Mouse (Mus musculus) ES-Bruce4 (cell line): ENCODE measurements around the gene Acot11. TPM values are rescaled to one million over a fixed set of nuclear protein-coding genes. Genes with fewer than 3 reads are reported as not detected.

ENCODE experiments used
- H3K27ac ChIP-seq: 2 replicates; pipeline ENCODE4 v1.5.1; 2012; ENCODE audit warnings: low read length, inconsistent platforms; ENCODE audit not compliant: insufficient read depth
- H3K27me3 ChIP-seq: 2 replicates; pipeline ENCODE4 v1.6.1; 2012; ENCODE audit warnings: mild to moderate bottlenecking, low read length, inconsistent platforms; ENCODE audit not compliant: control insufficient read depth, poor library complexity, insufficient read depth, severe bottlenecking
- H3K36me3 ChIP-seq: 2 replicates; pipeline ENCODE4 v1.6.1; 2012; ENCODE audit warnings: inconsistent platforms, mild to moderate bottlenecking, low read length, moderate library complexity; ENCODE audit not compliant: control insufficient read depth, poor library complexity, insufficient read depth, severe bottlenecking
- H3K4me1 ChIP-seq: one replicate; pipeline ENCODE4 v1.8.1; 2011; ENCODE audit warnings: low read length; ENCODE audit not compliant: control insufficient read depth, insufficient read depth
- H3K4me3 ChIP-seq: 2 replicates; pipeline ENCODE4 v1.5.1; 2011; ENCODE audit warnings: low read depth, mild to moderate bottlenecking, low read length
- H3K9ac ChIP-seq: 2 replicates; pipeline ENCODE4 v1.6.1; 2012; ENCODE audit warnings: low read depth, mild to moderate bottlenecking, inconsistent platforms; ENCODE audit not compliant: poor library complexity, severe bottlenecking
- H3K9me3 ChIP-seq: replicated peaks from 2 replicates; pipeline ENCODE4 v1.6.1; 2012; ENCODE audit warnings: mild to moderate bottlenecking, low read length, inconsistent platforms; ENCODE audit not compliant: control insufficient read depth, poor library complexity, insufficient read depth, severe bottlenecking
- CTCF ChIP-seq: IDR thresholded peaks from one replicate; pipeline ENCODE4 v1.8.1; 2011; ENCODE audit warnings: low read depth, low read length
- EP300 ChIP-seq: IDR thresholded peaks from 2 replicates; pipeline ENCODE4 v1.6.1; 2011; ENCODE audit warnings: low read depth, low read length; ENCODE audit not compliant: insufficient read depth
- POLR2A ChIP-seq: IDR thresholded peaks from one replicate; pipeline ENCODE4 v1.8.1; 2011; ENCODE audit warnings: low read length; ENCODE audit not compliant: insufficient read depth
- polyA plus RNA-seq: library from polyadenylated mRNA; stranded (reverse); fragments of >200 nt; gene quantifications from 2 replicates; pipeline ENCODE4 v1.2.4, GENCODE M21; 2011; ENCODE audit warnings: low read depth; ENCODE audit not compliant: missing spikeins, insufficient read depth, insufficient read length

The Acot11 gene
- polyA plus RNA-seq, 1 experiment, result 3.8 TPM

GRCm38 (mm10) chr4:106703956-106704355, 100.8 kb downstream of the Acot11 start:
- no peak overlapping the region for H3K9ac ChIP-seq
- no peaks in the 10 kb centered on the region for H3K36me3 ChIP-seq
- H3K27me3 ChIP-seq, result no peaks in the 10 kb centered on the region
- H3K27ac ChIP-seq, result no peak overlapping the region
- TF ChIP-seq EP300, result no peak
- TF ChIP-seq CTCF, result no peak
- no peak for TF ChIP-seq POLR2A
- no peaks in the 10 kb centered on the region for H3K9me3 ChIP-seq
- peaks cover 4% of the 10 kb centered on the region for H3K4me1 ChIP-seq
- H3K4me3 ChIP-seq, result no peak overlapping the region

GRCm38 (mm10) chr4:106700798-106701197, 104.0 kb downstream of the Acot11 start:
- H3K27me3 ChIP-seq, result no peaks in the 10 kb centered on the region
- no peak overlapping the region for H3K4me3 ChIP-seq
- H3K9me3 ChIP-seq, result no peaks in the 10 kb centered on the region

GRCm38 (mm10) chr4:106699989-106700388, 104.8 kb downstream of the Acot11 start:
- no peaks in the 10 kb centered on the region for H3K9me3 ChIP-seq
- no peaks in the 10 kb centered on the region for H3K27me3 ChIP-seq
- no peak overlapping the region for H3K4me3 ChIP-seq
- no peaks in the 10 kb centered on the region for H3K36me3 ChIP-seq
- no peak overlapping the region for H3K27ac ChIP-seq
- TF ChIP-seq CTCF (peak; percentile 68), EP300 (peak; percentile 53; the same call in 1 of the 2 replicates), POLR2A (no peak)
- H3K4me1 ChIP-seq, result peaks cover 2% of the 10 kb centered on the region
- no peak overlapping the region for H3K9ac ChIP-seq

More at GRCm38 (mm10) chr4:106700798-106701197, 104.0 kb downstream of the Acot11 start:
- no peak overlapping the region for H3K9ac ChIP-seq
- TF ChIP-seq CTCF (no peak), EP300 (no peak), POLR2A (no peak)
- no peak overlapping the region for H3K27ac ChIP-seq
- H3K4me1 ChIP-seq, result peaks cover 2% of the 10 kb centered on the region
- H3K36me3 ChIP-seq, result no peaks in the 10 kb centered on the region

Other genes with a start within 250 kb of the Acot11 start
- 77.5 and 85.2 TPM in 2 replicates for gene Dhcr24, start 244.0 kb downstream of the Acot11 start, polyA plus RNA-seq
- 1.3 and 2.0 TPM in 2 replicates for gene Lexm, start 187.8 kb downstream of the Acot11 start, polyA plus RNA-seq
- not detected in 2 replicates for gene Ttc22, start 182.6 kb downstream of the Acot11 start, polyA plus RNA-seq
- gene Pars2, start 153.9 kb downstream of the Acot11 start, polyA plus RNA-seq, result 7.2 and 10.0 TPM in 2 replicates
- 60.6 and 71.6 TPM in 2 replicates for gene Ttc4, start 126.1 kb downstream of the Acot11 start, polyA plus RNA-seq
- gene Mroh7, start 74.1 kb downstream of the Acot11 start, polyA plus RNA-seq, result 0.24 and 0.51 TPM in 2 replicates
- not detected in 2 replicates for gene Fam151a, start 71.1 kb downstream of the Acot11 start, polyA plus RNA-seq
- gene Ssbp3, start 105.7 kb upstream of the Acot11 start, polyA plus RNA-seq, result 245 and 248 TPM in 2 replicates